Mouse (Mus musculus) embryo, embryonic 11.5 days (tissue): ENCODE measurements around the gene Gm10188.
A peak's percentile ranks its signal among the peaks of the same experiment; 100 is the strongest.

Experiments
- DNase-seq: peaks from one replicate; pipeline ENCODE4 v3.0.0-alpha.2; 2012; ENCODE audit warnings: low read depth, low spot score

The Gm10188 gene

GRCm38 (mm10) chr1:132194624-132195023 is 34.9 kb downstream of the Gm10188 start:
- DNase-seq = no peak

DNA sequence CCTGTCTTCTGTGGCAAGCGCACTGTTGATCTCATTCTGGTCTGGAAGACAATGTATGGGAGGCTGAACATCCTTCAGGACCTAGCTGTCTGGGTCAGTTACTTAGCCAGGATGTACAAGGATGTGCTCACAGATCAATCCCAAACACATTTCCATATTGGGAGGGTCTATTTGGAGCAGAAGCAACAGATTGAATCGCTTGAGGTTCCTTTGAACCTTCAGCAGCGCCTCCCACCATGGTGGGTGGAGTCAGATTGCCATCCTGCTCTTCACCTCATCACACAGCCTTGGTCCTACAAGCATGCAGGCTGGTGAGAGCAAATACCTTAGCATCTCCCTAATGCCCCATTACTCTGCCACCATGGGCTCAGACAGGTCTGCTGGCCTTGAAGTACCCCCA is 35.8 kb downstream of the Gm10188 start:
- no peak for DNase-seq

DNA sequence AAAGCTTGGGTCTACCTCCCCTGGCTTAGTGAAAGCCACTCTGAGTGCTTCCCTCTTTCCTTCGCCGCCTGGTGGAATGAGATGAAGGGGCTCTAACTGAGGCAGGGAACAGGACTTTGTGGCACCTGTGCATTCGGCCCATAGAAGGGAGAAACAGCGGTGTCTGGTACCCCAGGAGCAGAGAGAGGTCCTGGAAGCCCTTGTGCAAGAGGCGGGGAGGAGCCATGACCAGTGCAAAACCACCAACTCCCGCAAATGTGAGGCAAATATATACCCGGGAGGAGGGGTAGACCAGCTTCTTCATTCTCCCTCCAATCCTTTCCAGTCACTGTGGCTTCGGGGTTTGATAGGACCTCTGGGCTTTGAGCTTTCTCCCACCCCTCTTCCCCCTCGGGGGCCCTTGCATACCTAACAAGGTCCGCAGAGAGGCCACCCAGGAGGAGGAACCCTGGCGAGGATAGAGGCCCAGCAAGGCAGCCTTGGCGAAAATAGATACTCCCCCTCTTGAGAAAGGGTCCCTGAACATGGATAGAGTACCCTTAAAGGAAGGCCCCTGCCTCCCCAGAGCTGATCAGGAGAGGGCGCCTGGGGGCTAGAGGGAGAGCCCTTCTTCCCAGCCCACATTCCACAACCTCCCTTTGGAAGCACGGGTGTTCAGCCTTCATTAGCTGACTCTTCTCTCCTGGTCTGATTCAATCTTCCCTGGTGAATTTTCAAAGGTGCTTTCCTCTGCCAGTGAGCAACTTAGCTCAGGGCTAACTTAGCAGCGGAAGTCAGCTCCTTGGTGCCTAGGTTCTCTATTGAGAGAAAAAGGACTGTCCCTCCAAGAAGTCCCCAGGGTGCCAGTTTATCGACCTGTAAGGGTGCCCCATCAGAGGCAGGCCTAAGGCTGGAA is 37.5 kb downstream of the Gm10188 start:
- DNase-seq = peak; percentile 26

DNA sequence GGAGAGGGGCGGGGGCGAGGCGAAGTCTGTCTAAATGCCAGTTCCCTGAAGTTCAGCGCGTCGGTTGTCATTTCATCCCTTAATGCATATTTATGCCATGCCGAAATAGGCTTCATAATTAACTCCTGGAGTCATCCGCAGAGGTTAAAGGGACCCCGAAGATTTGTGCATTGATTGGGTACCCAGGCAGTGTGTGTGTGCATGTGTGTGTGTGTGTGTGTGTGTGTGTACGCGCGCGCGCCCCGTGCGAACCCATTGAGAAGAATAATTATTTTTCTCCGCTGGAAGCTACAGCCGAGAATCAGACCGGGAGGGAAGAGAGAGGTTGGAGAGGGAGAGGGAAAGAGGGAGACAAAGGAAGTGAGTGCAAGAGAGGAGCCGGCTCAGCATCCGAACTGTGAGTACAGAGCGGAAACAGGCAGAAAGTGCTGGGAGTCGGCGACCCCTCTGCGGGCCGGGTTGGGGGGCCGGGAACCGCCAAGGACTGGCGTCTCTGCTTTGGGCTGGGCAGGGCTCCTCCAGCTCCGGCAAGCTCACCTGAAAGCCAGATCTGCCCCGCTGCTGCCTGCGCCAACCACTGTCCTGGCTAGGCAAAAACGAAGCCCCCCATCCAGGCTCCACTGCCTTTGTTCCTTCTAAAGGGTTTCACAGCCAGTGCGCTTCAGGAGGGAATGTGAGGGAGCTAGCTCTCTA is 38.3 kb downstream of the Gm10188 start, which contains the start of the genes Lemd1 and AC124108.1:
TSS of gene Lemd1 (plus strand) at position 339 of the 693 bp plus-strand sequence.
TSS of gene AC124108.1 (plus strand) at position 365 of the 693 bp plus-strand sequence.
- peak; percentile 19 for DNase-seq

- no peak for DNase-seq
These were observed 38.9 kb downstream of the Gm10188 start for GRCm38 (mm10) chr1:132190621-132191092.

DNA sequence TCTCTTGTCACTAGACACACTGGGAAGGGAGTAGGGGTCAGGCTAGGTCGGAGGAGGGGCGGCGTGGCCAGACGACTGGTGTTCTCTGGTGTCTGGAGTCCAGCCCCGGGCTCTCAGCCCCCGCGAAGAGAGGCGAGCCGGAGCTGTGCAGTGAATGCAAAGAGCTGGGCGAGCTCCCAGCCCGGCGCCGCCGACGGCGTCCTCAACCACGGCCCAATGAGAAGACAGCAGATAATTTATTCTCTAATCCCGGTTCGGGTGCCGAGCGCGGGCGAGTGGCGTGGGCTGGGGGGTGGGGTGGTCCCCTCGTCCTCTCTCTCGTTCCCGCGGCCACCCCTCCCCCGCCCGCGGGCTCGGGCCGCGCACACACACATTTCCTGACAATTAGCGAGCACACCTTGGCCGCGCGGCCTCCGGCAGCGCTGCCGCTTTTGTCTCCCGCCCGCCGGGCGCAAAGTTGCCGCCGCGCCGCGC is 39.5 kb downstream of the Gm10188 start:
- DNase-seq = no peak

GRCm38 (mm10) chr1:132189231-132189630 is 40.3 kb downstream of the Gm10188 start:
- no peak for DNase-seq

DNA sequence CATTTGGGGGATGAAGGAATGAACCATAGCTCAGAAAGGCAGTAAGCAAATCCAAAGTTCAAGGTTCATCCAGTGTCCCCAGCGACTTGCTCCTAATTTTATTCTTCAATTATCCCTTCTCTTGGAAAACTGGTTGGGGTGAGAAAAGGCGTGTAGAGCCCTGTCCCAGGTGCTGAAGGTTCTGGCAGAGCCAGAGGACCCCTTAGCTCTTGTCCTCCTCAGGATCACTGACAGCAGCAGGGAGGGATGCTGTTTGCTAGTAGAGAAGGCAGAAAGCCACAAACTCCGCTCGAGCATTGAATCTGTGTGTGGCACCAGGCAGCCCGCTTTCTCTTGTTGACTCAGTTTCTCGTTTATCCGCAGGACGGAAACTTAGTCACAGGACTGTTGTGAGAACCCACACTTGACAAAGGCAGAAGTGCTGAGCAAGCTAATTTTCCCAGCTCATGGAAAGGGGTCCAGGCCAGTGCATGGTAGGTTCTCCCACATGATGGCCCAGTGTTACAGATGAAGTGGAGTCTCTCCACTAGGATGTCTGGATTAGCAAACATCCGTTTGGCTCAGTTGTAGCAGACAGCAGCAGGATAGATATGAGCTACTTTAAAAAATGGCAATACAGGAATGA is 41.0 kb downstream of the Gm10188 start:
- DNase-seq = no peak

DNA sequence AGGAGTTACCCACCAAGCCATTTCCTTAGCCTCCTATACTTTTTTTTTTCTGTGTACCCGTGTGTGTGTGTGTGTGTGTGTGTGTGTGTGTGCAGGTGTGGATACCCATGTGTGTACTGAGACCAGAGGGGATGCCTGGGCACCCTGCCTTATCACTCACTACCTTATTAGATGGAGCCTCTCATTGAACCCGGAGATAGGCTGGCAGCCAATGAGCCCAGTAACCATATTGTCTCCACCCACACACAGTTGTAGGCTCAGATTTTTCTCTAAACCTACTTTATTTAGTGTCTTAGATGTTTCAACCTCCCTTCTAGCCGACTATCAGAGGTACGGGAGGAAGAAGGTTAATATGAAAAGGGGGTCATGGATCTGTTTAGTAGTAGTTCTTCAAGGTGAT is 43.3 kb downstream of the Gm10188 start:
- no peak for DNase-seq
